Mouse (Mus musculus): Measurements from ENCODE around the gene Depp1.

Depp1 gene

DNA sequence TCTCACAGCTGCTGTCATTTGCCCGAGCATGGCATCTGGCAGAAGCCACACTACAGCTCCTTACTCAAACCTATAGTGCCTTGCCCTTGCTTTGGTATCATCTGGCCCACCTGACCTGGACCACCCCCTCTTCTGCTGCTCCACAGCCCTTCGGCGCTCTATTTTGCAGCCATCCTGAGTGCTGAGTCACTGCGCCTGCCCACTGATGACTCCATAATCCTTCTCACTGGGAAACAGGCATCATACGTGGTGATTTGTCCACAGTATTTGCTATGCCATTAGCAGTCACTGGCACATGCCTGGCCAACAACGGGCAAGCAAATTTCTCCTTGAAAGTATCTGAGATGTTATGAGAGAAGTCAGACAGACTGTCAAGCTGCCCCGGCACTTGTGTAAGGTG is 598 bp upstream of the Depp1 start:
- no peak for DNase-seq (ENCODE audit: low spot score in 2 of 2)

DNA sequence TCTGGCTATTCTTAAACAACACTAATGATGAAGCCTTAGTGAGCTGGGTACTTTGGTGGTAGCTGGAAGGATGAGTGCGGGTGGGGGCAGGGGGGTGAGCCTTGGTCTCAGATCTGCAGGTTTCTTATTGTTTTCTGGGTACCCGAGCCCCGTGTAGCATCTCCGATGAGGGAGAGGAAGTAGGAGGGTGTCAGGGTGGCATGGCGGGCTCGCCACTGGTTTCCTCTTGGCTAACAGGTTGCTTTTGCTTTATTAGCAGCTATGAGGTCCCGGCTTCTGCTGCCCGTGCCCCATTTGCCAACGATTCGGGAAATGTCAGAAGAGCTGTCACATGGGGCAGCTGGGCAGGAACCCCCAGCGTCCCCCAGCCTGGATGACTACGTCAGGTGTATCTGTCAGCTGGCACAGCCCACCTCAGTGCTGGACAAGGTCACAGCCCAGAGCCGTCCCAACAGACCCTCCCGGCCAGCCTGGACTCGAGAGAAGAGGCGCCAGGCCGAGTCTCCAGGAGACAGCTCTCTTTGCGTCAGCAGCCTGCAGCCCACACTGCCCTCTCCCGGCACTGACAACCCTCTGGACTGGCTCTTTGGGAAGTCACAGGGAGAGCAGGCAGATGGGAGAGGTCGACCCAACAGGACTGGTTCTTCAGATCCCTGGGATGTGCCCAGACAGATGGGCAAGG is 1.2 kb downstream of the Depp1 start:
- no peak for DNase-seq (ENCODE audit: low spot score in 2 of 2)

DNA sequence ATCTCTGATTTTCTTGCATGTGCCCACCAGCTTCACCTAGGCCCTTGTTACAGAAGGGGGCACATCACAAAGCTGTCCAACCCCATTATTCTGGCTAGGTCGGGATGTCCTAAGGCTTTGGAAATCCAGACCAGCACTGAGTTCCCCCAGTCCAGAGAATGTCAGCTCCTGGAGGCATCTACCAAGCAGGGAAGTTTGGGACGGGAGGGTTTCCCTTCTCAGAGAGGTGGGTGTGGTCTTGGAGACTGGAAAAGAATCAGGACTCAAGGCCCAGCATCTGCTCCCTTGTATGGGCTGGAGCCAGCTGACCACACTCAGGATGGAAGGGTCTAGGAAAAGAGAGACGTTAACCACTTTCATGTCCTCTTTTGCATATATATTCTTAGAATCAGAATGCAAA is 2.8 kb downstream of the Depp1 start:
- DNase-seq (ENCODE audit: low spot score in 2 of 2): no peak

DNA sequence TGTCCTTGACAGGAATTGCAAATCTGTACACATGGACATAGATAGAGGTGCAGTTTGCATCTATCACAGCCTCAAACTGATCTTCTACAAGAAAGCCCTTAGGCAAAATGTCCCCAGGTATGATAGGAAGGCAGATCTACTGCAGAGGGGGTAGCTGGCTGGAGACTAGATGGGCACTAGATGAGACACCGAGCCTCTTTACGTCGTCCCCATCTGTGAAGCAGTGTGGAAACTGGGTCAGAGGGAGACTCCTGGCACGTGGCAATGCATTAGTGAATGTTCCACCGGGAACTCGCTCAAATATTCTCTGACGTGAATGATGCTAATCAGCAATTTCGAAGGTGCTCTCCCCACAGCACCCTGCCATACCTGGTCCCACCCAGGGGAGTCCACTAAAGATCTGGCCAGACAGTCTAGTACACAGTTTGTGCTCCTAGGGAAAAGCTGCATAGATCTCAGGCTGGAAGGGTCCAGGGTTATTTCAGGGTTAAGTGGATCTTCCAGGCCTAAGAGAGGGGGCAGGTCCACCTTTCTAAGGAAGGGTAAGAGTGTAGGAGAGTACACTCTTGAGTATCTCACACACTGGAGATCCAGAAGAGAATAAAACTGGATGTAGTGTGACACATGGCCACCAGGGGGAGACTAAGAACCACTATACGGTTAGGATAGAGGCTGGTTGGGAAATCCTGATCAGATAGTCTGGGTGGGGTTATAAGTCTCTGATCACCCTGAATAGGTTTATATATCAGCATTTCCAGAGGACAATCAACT is 3.5 kb downstream of the Depp1 start:
- DNase-seq (ENCODE audit: low spot score in 2 of 2): no peak

DNA sequence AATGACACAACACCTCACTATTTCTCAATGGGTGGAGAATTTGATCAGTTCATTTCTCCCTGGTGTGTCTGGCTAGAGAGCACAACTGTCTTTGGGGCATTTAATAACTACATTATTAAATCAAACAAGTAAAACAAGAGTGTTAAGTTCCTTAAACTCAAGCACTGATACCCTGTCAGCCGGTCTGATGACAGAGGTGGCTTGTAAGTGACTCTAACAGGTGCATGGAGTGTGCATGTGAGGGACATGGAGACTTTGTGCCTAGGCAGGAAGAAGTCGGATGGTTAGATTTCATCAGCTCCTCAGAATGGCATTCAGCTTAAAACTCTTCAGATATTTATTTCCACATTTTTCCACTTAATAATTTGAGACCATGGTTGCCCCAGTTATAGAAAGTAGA is 13.0 kb downstream of the Depp1 start:
- no peak for DNase-seq (ENCODE audit: low spot score in 2 of 2)

DNA sequence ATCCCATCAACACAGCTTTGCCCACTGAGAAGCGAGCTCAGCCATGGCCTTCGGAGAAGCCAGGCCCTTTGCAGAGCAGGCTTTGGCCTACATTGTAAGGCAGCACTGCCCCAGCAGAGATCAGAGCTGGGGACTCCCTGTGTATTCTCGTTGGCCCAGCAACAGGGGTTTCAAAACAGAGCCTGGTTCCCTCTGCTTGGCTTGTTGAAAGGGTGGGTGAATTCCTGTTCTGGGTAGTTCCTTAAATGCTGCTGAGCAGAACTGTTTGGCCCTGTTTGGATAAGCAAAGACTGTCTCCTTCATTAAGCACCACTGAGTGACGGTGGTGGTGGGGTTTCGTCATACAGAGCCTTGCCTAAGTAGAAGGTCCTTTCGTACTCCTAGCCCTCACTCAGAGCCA is 13.6 kb downstream of the Depp1 start:
- DNase-seq (ENCODE audit: low spot score in 2 of 2): no peak

DNA sequence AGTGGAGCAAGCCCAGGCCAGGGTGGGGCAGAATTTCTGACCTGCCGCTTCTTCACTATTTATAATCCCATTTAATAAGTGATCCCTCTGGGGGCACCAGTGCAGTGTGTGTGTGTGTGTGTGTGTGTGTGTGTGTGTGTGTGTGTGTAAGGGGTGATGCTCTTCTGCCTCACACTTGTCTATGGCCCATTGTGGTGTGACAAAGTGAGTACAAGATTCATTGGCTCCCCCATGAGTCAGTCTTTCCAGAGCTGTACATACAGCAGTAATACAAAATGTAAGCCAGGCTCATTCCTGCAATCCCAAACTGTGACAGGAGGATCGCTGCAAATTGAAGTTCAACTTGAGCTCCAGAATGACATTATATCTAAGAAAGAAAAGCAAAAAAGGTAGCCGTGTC is 14.4 kb downstream of the Depp1 start:
- DNase-seq (ENCODE audit: low spot score in 2 of 2): no peak

DNA sequence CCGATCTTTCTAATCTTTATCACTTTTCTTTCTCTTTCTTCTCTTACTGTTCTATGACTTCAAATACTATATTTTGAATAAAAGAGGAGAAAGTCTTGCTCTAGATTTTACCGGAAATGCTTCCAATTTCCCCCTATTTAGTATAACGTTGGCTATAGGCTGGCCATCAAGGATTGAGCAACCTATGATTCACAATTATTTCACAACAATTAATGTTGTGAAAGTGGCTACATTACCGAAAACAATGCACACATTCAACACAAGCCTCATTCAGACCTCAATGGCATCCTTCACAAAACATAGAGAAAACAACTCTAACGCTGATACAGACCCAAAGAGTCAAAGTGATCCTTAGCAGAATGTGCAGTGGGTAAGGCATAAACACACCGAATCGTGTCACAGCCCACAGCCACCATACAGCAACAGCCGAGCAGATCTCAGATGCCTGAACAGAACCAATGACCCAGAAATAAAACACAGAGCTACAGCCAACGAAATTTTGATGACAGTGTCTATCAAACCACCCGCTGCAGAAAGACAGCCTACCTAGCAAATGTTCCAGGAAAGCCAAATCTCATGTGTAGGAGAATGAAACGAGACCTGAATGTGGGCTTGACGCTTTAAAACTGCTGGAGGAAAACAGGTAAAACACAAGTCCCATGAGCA is 15.8 kb downstream of the Depp1 start:
- DNase-seq (ENCODE audit: low spot score in 2 of 2): no peak

DNA sequence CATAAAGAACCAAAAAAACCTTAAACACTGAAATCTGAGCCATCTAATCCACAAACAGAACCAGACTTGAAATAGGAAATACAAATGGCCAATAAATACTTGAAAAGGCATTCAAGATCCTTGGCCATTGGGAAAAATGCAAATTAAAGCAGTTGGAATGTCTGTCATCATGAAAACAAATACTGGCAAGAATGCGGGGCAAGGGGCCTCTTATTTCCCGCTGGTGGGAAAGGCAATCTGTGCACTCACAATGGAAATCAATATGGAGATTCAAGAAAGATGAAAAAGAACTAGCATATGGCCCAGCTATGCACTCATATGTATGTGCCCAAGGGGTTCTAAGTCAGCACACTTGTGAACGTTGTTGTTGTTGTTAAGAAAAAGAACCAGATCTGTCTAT is 16.5 kb downstream of the Depp1 start:
- no peak for DNase-seq (ENCODE audit: low spot score in 2 of 2)

DNA sequence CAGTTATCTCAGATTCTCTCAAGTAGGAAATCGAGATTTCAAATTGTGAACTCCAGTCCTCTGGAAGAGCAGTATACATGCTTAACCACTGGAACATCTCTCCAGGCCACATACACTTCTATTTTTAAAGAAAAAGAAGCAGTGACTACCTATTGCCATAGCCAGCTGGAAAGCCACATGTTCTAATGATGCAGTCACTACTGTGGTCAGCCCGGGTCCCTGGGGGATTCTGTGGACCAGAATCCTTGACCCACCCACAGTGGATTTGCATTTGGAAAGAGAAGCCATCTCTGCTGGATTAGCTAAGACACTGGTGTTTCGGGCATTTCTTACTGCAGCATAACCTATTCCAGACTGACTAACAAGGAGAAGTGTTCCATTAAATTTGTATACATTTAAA is 17.0 kb downstream of the Depp1 start:
- no peak for DNase-seq (ENCODE audit: low spot score in 2 of 2)

DNA sequence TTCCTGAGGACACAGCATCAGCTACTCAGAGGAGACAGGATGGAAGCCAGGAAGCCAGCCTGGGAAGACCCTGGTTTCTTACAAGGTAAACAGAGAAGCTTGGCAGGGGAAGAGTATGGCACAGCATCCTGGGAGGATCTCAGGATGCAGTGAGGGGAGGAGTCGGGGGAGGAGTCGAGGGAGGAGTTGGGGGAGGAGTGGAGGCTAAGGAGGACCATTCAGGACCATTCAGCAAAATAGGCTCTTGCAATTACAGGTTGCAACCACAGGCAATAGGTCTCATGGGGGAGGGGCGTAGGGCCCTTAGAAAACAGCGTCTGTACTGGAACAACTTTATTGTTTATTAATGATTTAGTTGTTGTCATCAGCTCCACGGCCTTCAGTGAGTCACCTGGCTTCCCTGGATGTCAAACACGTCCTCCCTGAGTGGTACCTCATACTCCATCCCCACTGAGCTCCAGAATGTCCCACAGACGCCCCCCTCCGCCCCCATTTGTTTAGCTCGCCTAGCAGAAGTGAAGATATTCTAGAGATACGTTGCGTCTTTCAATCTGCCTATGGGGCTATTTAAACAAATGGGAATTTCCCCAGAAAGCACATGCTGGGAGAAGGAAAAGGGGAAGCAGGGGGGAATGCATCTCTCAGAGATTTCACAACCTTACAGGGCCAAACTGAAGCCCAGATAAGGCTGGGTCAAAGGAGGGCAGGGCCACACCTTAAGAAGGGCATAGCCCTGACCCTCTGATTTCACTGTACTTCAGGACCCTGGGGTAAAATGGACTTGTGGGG is 18.5 kb downstream of the Depp1 start:
- no peak for DNase-seq (ENCODE audit: low spot score in 2 of 2)

DNA sequence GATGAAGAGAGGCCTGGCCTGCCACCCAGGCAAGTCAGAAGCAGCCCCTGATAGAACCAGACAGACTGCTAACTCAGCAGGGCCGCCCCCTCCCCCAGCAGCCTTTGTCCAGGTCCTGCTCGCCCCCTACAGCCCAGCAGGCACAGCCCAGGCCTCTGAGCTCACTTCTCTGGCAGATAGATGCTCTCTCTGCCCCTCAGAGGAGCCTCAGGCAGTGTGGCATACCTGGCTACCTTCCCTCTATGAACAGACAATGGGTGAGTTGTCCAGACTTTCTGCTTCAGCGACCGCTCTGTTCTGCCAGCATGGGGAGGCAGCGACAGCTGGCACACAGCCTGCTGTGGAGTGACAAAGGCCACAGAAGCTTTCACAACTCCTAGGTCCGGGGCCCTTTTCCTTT is 19.7 kb downstream of the Depp1 start:
- DNase-seq (ENCODE audit: low spot score in 2 of 2): no peak

DNA sequence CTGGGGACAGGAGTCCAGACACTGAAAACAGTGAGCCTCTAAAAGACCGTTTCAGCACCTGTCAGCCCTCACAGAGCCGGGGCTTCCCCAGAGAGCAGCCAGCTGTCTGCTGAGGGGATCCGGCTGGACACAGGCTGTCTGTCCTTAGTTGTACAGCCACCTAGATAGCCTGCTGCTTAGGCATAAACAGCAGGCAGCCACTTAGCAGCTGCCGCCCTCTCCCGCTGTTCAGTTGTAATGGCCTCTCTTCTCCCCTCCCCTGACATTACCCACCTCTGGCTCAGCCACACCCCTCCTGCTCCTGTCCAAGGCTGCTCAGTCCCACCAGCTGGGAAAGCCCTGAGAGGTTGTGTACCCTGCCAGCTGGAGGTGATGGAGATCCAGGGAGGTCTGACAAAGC is 20.6 kb downstream of the Depp1 start:
- DNase-seq (ENCODE audit: low spot score in 2 of 2): no peak

DNA sequence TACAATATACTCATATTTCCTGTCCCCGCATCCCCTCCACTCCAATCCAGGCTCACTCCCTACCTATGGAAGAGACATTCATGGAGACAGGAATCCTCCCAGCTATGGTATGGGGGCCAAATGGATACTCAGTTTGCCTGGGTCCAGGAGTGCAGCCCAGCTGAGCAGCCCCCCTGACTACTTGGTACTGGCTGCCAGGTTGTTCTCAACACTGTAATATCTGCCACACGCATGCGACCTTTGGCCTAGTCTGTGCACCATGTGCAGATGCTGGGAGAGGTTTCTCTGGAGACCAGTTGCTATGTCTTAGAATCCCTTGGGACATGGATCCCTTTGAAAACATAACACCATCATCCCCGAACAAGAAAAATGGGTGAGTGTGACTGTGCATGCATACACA is 21.4 kb downstream of the Depp1 start:
- no peak for DNase-seq (ENCODE audit: low spot score in 2 of 2)

DNA sequence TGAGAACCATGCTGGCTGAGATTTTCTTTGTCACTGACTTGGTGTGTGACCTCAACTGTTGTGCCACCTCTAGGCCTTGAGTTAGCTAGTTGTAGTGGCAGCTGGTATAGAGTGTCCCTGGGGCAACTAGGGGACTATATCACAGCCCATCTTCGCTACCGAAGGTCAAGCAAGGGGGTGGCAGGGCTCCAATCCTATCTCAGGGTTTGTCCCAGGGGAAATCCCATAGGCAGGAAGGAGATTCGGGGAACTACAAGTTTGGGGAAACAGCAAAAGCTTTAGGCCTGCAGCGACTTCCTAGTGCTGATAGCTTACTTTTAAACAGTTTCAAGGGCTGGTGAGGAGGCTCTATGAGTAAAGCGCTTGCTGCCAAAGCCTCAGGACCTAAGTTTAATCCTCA is 21.9 kb downstream of the Depp1 start:
- DNase-seq (ENCODE audit: low spot score in 2 of 2): no peak

DNA sequence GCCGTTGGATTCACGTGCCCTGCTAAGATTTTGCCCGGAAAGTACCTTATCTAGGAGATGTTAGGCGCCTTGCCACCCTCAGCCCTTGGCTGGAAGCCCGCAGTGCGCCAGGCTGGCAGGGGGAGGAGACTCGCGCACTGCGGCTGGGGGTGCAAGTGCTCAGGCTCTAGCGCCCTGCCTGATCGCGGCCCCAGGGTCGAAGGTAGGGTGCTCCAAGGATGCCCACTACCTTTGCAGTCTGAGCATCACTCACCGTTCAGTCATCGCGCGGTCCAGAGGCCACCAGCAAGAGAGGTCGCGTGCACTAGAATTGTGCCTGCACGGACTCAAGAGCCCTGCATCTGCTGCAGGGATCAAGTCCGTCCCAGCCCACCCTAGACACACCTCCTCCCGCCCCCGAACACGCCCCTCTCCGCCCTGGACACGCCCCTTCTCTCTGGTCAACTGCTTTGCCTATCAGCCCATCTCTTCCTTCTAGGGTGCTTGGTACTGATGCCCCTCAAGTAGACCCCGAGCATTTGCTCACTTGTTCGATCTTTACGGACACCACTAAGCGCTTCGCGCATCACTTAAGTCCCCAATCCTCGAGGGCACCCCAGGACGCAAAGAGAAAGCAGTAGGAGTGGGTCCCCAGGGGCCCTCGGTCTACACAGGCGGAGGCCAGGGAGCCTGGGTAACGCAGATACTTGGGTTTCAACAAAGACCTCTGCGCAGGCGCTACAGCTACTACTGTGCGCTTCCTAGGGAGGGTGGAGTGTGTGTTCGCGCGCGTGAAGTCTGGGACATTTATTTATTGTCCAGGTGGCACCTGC is 23.3 kb downstream of the Depp1 start, which contains the start of gene Rassf4:
Rassf4 (minus strand) TSS at position 482 of the 812 bp plus-strand sequence.
- peak; percentile 79 to 92 for DNase-seq (ENCODE audit: low spot score in 2 of 2)

DNA sequence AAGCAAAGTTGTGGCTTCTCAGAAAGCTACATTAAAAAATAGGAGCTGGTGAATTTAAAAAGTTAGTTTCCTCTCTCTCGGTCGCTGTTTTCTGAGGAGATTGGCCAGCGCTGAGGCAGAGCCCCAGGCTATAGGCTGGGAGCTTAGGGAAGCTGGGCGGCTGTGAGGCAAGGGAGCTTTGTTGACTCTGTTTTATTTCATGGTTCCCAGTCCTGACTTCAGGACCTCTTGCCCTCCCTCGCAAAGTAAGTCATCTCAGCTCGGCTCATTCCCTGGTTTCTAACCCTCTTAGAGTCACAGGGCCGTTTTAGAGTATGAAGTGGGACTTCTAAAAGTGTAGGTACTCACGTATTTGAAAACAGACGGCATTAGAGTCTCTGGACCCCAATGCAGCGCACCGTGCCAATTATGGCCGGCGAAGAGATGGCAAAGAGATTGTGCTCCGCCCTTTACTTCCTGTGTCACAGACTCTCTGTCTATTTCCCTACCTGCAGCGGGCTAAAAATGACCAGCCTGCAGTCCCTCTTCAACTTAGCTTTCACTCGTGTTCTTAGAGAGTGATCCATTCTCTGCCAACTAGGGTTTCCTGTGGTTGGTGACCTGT is 24.0 kb downstream of the Depp1 start:
- no peak for DNase-seq (ENCODE audit: low spot score in 2 of 2)

DNA sequence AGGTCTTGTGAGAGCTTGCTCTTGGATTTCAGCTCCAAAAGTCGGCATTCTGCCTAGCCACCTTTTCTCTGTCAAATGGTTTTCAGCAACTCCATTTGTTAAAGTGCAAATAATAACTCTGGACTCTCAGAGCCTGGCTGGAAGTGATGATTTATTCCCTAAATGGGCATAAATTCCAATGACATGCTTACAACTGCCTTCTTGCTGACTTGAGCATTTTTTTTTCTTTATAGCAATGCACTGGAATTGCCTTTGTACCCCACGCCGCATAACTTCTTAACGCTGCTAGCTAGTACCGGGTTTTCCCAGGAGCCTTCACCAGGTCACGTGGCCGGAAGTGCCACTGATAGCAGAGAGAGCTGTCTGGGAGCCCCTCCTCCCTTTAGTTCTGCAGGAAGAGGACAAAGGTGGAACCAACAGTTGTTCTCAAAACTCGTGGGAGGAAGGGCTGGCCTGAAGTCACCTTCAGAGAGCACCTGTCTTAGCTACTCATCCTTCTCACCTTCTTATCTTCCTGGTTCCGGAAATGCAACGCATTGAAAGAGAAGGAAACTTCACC is 26.0 kb downstream of the Depp1 start:
- DNase-seq (ENCODE audit: low spot score in 2 of 2): no peak

DNA sequence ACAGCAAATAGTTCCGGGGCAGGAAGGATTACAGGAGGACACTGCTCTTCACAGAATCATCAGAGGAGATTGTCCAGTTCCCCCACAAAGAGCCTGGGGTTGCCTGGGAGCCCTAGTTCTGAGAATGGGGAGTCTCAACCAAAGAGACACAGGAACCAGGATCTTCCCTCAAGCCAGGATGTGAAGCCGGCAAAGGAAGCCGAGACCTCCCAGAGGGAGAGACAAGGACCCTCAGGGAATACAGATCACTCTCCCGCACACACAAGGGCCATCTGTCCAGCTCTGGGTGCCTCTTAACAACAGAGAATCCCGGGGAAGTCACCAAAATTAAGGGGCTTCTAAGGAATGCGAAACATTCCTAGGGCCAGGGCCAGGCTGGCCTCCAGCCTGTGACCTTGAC is 26.9 kb downstream of the Depp1 start:
- no peak for DNase-seq (ENCODE audit: low spot score in 2 of 2)

DNA sequence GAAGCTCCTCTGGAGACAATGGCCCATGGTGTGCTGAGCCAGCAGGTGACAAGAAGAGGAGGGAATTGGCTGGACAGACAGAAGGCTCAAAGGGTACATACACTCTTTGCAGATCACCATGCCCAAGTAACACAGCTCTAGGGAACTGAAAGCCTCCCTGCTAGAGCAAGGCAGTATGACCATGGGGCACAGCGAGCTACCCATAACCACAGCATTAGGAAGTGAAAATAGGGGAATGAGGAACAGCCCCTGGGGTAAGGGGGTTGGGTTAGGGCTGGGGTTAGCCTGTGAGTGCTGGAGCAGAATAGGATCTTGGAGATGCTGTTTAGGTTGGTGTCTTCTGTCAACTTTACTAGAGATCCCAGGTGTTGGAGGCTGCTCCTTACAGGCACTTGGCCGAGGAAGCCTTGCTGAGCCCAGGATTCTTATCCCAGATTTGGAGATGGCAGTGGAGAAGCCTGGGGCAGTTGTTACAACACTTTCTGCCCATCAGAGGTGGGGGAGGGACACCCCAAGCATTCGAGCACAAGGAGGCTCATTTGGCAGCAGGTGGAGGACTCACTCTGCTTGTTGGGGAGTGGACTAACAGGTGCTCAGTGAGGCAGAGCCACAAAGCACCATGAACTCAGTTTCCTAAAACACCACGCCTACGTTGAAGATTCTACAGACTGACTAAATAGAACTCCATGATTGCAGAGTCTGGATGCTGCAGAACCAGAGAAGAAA is 29.3 kb downstream of the Depp1 start:
- no peak for DNase-seq (ENCODE audit: low spot score in 2 of 2)
